Mouse (Mus musculus) granulocyte monocyte progenitor cell, adult 5-6 weeks (primary cell): ENCODE data around the gene Hinfp. TPM values are rescaled to one million over a fixed set of nuclear protein-coding genes. Genes with fewer than 3 reads are reported as not detected.
"Not testable (repeated sequence)": the region's sequence is repeated elsewhere in the genome, so short reads cannot be mapped to it uniquely, and the experiment has no call there.

ENCODE experiments used
- ATAC-seq: replicated peaks from 2 replicates; pipeline ENCODE4 v1.8.0; 2016; ENCODE audit warnings: mild to moderate bottlenecking, moderate TSS enrichment, inconsistent platforms; ENCODE audit not compliant: poor library complexity, severe bottlenecking
- total RNA-seq, 2 experiments: library from RNA; stranded (forward) in 1 of 2; stranded (reverse) in 1 of 2; fragments of 200-712, 200-1000 nt in 1 of 2; fragments of >200 nt in 1 of 2; fragmentation: Nextera tagmentation in 1 of 2; gene quantifications; 2 replicates each; pipeline ENCODE4 v1.2.3; 2014 to 2017

The Hinfp gene
- total RNA-seq, 2 experiments from 2014 or later, result 11.6 to 12.7 TPM

DNA sequence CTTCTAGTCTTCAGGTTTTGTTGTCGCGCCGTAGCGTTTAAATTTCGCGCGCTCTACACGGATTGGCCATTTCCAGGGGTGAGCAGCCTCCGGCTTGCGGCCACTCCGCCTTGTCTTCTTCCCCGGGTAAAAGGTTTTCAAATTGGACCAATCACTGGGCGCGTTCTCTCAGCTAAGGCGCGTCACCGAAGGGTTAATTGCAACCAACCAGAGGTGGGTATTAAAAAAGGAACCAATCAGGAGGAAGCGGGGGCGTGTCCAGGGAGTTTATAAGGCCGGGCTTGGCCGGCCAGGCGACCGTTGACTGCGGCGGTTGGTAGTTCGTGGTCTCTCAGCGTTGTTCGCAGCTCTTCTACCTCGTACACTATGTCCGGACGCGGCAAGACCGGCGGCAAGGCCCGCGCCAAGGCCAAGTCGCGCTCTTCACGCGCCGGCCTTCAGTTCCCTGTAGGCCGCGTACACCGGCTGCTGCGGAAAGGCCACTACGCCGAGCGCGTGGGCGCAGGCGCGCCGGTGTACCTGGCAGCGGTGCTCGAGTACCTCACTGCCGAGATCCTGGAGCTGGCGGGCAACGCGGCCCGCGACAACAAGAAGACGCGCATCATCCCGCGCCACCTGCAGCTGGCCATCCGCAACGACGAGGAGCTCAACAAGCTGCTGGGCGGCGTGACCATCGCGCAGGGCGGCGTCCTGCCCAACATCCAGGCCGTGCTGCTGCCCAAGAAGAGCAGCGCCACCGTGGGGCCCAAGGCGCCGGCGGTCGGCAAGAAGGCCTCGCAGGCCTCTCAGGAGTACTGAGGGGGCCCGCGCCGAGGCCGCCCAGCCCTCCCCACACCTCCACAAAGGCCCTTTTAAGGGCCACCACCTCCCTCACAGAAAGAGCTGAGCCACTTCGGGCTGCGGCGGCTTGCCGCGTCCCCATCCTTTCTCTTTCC, 29.2 kb upstream of the Hinfp start, which contains the start of gene H2afx:
TSS of gene H2afx (plus strand) at position 299 of the 935 bp plus-strand sequence.
- peak; percentile 87 for ATAC-seq

DNA sequence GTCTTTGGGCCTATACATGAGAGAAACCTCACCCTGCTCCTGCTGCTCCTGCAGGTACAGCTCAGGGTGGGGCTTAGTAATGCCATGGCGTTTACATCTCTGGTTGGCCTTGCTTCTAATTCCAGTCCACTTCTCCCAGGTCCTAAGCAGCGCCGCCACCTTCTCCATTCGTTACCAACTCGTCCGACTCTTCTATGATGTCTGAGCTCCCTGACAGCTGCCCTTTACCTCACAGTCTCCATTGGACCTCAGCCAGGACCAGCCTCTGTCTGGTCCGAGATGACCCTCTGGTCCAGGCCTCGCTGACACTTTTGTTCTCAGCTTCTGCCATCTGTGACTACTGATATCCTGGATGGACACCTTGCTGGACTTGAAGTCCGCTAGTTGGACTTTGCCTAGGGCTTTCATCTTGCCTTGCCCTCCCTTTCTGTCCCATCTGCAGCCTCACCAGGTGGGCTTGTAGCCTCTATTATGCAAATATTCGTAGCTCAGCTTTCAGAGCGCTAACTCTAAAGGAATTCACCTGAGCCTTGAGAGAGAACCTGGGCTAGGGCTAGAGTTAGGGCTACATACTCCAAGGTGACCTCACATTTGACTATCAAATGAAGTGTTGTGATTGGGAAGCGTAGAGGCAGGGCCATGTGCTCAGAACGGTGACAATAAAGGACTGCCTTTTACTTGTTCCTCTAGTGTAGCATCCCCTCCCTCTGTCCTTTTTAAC, 27.6 kb upstream of the Hinfp start:
- no peak for ATAC-seq

GRCm38 (mm10) chr9:44330736-44331135, 25.3 kb upstream of the Hinfp start:
- ATAC-seq, result no peak

- no peak for ATAC-seq
Observed at GRCm38 (mm10) chr9:44327926-44328325, 22.5 kb upstream of the Hinfp start.

DNA sequence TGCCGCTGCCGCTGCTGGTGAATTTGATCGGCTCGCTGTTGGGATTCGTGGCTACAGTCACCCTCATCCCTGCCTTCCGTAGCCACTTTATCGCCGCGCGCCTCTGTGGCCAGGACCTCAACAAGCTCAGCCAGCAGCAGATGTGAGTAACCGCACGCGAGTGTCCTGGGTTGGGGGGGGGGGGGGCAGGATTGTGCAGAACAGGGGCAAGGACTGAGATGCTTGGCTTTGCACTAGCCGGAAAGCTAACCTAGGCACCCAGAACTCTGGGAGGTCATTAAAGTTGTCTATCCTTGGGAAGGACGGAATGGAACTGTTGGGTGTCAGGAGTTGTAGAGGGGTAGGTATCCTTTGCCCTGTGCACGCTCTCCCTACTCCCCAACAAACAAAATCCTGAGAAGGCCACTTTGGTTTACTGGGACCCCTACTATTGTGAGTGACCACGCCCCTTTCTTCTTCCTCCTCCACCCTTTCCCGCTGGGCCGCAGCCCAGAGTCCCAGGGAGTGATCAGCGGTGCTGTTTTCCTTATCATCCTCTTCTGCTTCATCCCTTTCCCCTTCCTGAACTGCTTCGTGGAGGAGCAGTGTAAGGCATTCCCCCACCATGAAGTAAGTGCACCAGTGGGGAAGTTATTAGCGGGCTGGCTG, 21.7 kb upstream of the Hinfp start:
- ATAC-seq, result peak; percentile 8; the same call in 1 of the 2 replicates

GRCm38 (mm10) chr9:44326371-44327063, 21.0 kb upstream of the Hinfp start:
- ATAC-seq, result peak; percentile 80

DNA sequence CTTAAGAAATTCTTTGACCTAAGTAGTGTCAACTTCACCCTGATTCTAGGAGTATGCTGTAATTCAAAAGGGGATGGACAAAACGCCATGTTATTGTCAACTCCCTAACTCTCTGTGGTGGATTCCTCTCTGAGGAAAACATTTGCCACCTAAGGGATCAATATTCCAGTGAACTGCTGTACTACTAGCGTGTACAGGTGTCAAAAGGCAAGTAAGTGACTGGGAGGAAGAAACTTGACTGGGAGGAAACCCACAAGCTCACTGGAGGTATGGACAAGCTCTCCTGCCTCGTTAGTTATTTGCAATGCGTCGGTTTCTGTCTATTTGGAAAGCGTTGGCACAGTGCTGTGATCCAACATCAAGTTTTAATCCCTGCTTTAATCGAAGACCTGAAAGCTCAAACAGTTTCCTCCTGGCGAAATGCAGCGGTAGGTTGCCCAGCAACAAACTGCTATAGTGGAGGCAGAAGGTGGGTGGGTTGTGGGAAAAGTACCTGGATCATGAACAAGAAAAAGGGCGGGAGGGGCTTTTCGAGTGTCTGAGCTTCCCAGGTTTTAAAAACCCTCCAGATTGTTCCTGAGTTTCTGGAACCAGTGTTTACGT, 20.4 kb upstream of the Hinfp start, which contains the start of gene Dpagt1:
TSS of gene Dpagt1 (plus strand) at position 252 of the 603 bp plus-strand sequence.
- ATAC-seq, result no peak

- not testable (repeated sequence) for ATAC-seq
Observed at GRCm38 (mm10) chr9:44325032-44325767, 19.7 kb upstream of the Hinfp start.

DNA sequence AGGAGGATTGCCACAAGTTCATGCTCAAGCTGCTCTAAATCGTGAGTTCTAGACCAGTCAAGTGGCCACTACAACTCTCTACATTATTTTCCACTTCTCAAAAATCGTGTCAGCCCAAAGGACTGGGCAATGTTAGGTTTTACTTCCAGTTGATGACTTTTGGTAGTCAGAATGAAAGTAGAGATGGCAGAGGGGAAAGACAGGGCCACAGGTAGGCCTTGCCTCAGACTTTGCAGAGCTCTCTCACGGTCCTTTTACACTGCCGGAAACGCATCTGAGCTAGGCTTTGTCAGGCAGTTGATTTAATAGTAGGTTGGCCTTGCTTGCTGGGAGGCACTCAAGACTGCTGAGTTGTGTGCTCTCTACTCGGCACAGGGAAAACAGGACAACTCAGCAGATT, 18.7 kb upstream of the Hinfp start:
- no peak for ATAC-seq

DNA sequence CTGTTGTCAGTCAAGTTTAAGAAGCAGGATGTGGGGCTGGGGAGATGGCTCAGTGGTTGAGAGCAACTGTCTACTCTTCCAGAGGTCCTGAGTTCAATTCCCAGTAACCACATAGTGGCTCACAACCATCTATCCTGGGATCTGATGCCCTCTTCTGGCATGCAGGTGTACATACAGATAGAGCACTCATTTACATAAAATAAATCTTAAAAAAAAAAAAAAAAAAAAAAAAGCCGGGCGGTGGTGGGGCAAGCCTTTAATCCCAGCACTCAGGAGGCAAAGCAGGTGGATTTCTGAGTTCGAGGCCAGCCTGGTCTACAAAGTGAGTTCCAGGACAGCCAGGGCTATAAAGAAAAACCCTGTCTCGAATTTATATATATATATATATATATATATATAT, 18.2 kb upstream of the Hinfp start:
- ATAC-seq, result not testable (repeated sequence)

DNA sequence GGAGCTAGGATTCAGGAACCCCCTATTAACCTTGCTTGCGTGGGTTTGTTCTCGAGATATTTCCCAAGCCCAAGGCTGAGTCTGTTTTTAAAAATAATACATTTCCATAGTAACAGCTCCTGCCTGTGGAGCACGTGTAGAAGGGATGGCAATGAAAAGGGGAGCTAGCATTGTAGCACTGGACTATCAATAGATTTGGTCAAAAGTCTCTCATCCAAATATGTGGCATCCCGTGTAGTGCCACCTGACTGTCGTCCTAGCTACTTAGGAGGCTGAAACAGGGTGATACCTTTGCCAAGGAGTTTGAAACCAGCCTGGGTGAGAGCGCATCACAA, 15.3 kb upstream of the Hinfp start:
- 0 out of 2 replicates have a peak, but pooled peaks have one; percentile 26 for ATAC-seq

DNA sequence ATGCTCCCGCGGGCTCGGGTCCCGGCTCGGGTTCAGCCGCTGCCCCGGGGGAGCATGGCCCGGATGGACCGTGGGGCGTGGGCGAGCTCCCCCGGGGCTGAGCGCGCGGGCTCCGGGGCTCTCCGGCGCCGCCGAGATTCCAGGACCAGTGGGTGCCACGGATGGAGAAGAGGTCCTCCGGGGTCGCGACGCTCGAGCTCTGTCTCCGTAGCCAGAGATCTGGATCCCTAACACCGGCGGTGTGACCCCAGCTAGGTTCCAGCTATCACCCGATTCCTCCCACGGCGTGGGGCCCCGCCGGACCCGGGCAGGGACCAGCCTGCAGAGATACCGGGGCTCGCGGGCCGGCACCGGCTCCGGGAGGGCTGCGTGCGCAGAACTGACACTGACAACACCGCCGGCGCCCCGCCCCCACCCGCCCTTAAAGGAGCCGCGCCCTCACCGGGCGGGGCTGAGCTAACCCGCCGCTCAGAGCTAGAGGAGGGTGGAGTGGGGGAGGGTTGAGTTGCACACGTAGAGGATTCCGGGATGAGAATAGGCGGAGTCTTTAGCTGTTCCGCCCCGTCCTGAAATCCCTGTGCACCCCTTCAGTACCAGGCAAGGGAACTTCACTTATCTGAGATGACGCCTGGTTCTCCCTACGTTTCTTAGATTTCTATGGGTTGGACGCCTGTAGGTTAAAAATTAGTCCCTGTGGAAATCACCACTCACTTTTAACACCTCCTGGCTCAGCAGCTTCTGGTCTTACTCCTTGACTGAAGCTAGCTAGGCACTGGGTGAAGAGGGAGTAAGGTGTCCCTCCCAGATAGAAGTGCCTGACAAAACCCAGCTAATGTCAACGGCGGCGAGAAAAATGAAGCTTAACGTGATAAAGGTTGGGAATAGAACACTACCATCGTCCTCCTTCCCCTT, 14.7 kb upstream of the Hinfp start, which contains the start of gene C2cd2l:
TSS of gene C2cd2l (minus strand) at position 399 of the 912 bp plus-strand sequence.
- peak; percentile 85 for ATAC-seq

GRCm38 (mm10) chr9:44319105-44319886, 13.8 kb upstream of the Hinfp start:
- 0 out of 2 replicates have a peak, but pooled peaks have one; percentile 3 for ATAC-seq

GRCm38 (mm10) chr9:44318826-44319095, 13.3 kb upstream of the Hinfp start:
- no peak for ATAC-seq

- ATAC-seq, result no peak
Observed at GRCm38 (mm10) chr9:44318076-44318825, 12.8 kb upstream of the Hinfp start.

DNA sequence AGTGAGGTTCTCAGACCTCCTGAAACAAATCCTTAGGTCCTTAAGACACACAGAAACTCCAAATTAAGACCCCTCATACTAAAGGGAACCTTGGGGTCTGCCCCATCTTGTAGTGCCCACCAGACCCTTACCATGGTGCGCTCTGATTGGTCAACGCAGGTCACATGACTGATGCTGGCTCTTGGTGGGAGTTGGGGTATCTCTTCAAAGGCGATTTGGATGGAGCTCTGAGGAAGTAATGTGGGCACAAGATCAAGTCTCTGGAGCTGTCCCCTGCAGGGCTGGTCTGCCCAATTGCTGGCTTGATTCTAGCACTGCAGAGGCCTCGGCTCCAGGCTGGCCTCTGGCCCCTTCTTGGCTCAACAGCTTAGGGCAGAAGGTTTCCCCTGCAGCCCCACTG, 12.0 kb upstream of the Hinfp start:
- ATAC-seq, result no peak

DNA sequence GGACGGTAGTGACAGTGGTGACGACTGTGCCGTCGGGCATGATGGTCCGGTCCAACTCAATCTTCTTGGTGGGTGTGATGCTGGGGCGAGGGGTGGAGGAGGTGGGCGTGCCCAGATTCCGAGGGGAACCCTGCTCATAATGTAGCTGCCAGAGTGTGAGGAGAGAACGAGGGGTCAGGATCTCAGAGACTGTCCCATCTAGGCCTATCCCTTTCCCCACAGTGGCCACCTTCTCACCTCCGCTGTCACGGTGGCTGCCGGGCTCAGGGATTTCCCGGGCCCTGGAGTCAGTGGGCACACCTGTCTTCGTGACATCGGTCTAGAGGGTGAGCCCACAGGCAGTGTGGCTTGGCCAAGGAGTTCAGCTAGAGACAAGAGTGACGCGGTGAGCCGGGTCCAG, 9.4 kb upstream of the Hinfp start:
- ATAC-seq, result no peak
